Mouse (Mus musculus): ENCODE results near the gene Gm7138.
"Not testable (repeated sequence)": the region's sequence is repeated elsewhere in the genome, so short reads cannot be mapped to it uniquely, and the experiment has no call there.

Gene Gm7138

DNA sequence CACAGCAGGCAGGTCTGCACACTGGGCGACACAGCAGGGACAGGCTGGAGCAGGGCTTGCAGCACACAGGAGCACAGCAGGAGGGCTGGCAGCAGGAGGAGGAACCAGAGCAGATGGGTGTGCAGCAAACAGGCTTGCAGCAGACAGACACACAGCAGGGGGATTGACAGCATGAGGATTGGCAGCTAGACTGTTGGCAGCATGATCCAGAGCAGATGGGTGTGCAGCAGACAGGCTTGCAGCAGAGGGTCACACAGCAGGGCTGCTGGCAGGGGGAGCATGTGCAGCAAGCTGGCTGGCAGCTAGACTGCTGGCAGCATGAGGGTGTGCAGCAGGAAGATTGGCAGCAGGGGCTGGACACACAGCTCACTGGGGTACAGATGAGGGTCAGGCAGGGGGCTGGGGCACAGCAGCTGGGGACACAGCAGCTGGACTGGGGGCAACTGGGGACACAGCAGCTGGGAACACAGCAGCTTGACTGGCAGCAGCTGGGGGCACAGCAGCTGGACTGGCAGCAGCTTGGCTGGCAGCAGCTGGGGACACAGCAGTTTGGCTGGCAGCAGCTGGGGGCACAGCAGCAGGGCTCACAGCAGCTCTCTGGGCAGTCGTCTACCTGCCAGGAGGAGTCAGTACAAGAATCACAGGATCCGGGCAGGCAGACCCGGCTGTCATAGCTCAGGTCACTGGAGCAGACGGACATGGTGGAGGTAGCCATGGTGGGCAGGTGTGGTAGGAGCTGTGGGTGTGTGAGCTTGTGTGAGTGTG is 34.6 kb downstream of the Gm7138 start, which contains the start of gene Gm18596:
TSS of gene Gm18596 (minus strand) at position 715 of the 765 bp plus-strand sequence.
- DNase-seq (ENCODE audit: low spot score): not testable (repeated sequence)

DNA sequence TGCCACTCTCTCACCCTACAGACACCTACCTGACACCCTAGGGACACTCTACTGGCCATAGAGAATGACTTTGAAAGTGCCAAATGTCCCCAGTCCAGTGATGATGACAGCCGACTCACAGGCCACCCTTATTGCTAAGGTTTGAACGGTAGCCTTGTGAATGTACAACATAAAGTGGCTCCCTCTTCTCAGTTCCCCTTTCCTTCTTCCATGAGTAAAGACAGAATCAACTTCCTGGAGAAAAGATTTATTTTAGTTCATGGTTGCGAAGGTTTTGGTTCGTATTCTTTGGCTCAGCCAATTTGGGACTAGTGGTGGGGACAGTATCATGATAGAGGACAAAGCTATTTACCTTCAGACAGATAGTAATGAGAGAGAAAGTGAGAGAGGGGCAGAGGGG is 37.8 kb downstream of the Gm7138 start:
- DNase-seq (ENCODE audit: low spot score): no peak

DNA sequence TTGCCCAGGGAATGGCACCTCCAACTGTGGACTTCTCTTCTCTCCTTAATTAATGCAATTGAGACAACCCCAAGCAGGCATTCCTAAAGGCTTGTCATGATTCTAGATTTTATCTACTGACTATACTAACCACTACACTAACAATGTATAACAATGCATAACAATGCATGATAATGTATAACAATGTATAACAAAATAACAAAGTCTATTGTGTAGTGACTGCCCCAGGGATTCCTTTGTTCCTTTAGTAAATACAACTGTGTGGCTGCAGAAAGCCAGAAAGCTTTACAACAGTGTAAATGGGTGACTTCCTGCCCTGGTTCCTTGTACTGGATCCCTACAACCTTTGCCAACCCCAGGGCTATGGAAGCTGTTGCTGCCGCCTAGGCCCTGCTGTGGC is 40.8 kb downstream of the Gm7138 start:
- DNase-seq (ENCODE audit: low spot score): no peak

DNA sequence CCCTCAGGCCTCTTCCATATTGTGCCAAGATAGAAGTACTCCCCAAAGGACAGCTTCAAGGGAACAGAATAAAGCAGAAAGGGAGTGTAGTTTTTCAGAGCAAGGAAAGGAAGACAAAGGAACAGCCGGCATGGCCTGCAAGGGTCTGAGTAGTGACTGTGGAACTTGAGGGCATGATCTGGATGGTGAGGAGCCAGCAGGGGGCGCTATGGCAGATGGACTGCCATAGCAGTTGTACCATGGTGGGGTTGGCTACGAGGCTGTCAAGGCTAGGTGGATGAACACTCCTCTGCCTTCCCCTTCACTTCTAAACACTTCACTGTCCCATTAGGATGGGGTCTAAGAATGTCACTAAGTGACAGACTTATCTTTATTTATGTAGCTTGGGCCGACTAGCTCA is 47.5 kb downstream of the Gm7138 start:
- DNase-seq (ENCODE audit: low spot score): peak; percentile 22

DNA sequence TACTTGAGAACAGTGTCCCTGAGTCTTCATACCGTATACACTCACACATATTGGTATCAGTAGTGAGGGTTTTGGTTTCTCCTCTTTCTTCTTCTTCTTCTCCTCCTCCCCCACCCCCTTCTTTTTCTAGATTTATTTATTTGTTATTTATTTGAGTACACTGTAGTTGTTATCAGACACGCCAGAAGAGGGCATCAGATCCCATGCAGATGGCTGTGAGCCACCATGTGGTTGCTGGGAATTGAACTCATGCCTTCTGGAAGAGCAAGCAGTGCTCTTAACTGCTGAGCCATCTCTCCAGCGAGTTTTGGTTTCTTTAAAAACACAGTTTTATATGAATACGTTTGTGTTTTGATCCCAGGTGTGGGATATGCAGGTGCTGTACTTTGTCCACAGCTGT is 48.5 kb downstream of the Gm7138 start:
- DNase-seq (ENCODE audit: low spot score): no peak
